Mouse (Mus musculus): ENCODE results near the gene Il17rc. TPM values are rescaled to one million over a fixed set of nuclear protein-coding genes. Genes with fewer than 3 reads are reported as not detected.

Il17rc gene
- total RNA-seq, 2 experiments from 2014 or later, result 19.9 to 26.9 TPM

Small RNAs within 50 kb of the gene (microRNA-seq; reads per million reads assigned to microRNA genes)
- 0 reads per million in 2 experiments for gene Gm23365 (ENCODE audit: borderline number of aligned reads in 2 of 2)
- 0 reads per million in 2 experiments for gene Gm24387 (ENCODE audit: borderline number of aligned reads in 2 of 2)

Other genes with a start within 250 kb of the Il17rc start
- 10 to 100 TPM; 18.2 to 18.4 TPM for gene Mtmr14, start 233.6 kb upstream of the Il17rc start, total RNA-seq (2021)
- gene Cpne9, start 189.1 kb upstream of the Il17rc start, total RNA-seq (2021), result 1 to 10 TPM; 2.8 to 4.4 TPM
- 10 to 100 TPM; 25.4 to 26.4 TPM for gene Brpf1, start 164.3 kb upstream of the Il17rc start, total RNA-seq (2021)
- gene Ogg1, start 144.5 kb upstream of the Il17rc start, total RNA-seq (2021), result 10 to 100 TPM in 1 of 2 experiments, 1 to 10 TPM in 1; 10.0 to 10.3 TPM
- gene Camk1, start 127.4 kb upstream of the Il17rc start, total RNA-seq (2021), result 10 to 100 TPM; 53.1 to 55.4 TPM
- 10 to 100 TPM; 31.9 to 36.1 TPM for gene Tada3, start 93.5 kb upstream of the Il17rc start, total RNA-seq (2021)
- 100 to 1,000 TPM; 184 to 190 TPM for gene Arpc4, start 93.3 kb upstream of the Il17rc start, total RNA-seq (2021)
- 1 to 10 TPM; 3.0 to 4.0 TPM for gene Ttll3, start 82.2 kb upstream of the Il17rc start, total RNA-seq (2021)
- gene Rpusd3, start 52.1 kb upstream of the Il17rc start, total RNA-seq (2021), result 1 to 10 TPM; 6.3 to 8.5 TPM
- 100 to 1,000 TPM; 321 to 750 TPM for gene Cidec, start 35.7 kb upstream of the Il17rc start, total RNA-seq (2021)
- 10 to 100 TPM; 47.2 to 49.7 TPM for gene Jagn1, start 28.9 kb upstream of the Il17rc start, total RNA-seq (2021)
- gene Il17re, start 12.9 kb upstream of the Il17rc start, total RNA-seq (2021), result 1 to 10 TPM in 1 of 2 experiments, under 1 TPM in 1; 0.83 to 2.6 TPM
- 10 to 100 TPM; 53.7 to 55.8 TPM for gene Creld1, start 11.9 kb downstream of the Il17rc start, total RNA-seq (2021)
- under 1 TPM in 1 of 2 experiments, not detected in 1; 0.32 TPM for gene Prrt3, start 30.5 kb downstream of the Il17rc start, total RNA-seq (2021)
- 100 to 1,000 TPM in 1 of 2 experiments, 10 to 100 TPM in 1; 89.8 to 107 TPM for gene Emc3, start 60.2 kb downstream of the Il17rc start, total RNA-seq (2021)
- under 1 TPM; 0.19 to 0.43 TPM for gene Fancd2, start 60.3 kb downstream of the Il17rc start, total RNA-seq (2021)
- gene Fancd2os, start 129.3 kb downstream of the Il17rc start, total RNA-seq (2021), result not detected
- gene Brk1, start 133.3 kb downstream of the Il17rc start, total RNA-seq (2021), result 100 to 1,000 TPM; 150 to 205 TPM
- 10 to 100 TPM; 20.9 to 21.4 TPM for gene Vhl, start 152.5 kb downstream of the Il17rc start, total RNA-seq (2021)
- gene Irak2, start 167.0 kb downstream of the Il17rc start, total RNA-seq (2021), result 10 to 100 TPM; 17.1 to 51.5 TPM
- 10 to 100 TPM; 50.4 to 63.2 TPM for gene Tatdn2, start 225.6 kb downstream of the Il17rc start, total RNA-seq (2021)
- not detected for gene Ghrl, start 248.5 kb downstream of the Il17rc start, total RNA-seq (2021)